Mouse (Mus musculus) CH12.LX (cell line): ENCODE measurements around the gene Itpr1. TPM values are rescaled to one million over a fixed set of nuclear protein-coding genes. Genes with fewer than 3 reads are reported as not detected.
A peak's percentile ranks its signal among the peaks of the same experiment; 100 is the strongest.

Source experiments
- DNase-seq: peaks from one replicate; pipeline ENCODE4 v3.0.0-alpha.2; 2013; ENCODE audit errors: extremely low read depth
- H3K27ac ChIP-seq: 2 replicates; pipeline ENCODE4 v1.5.1; 2012; ENCODE audit warnings: low read depth, mild to moderate bottlenecking, control low read depth, moderate library complexity; ENCODE audit not compliant: insufficient read depth
- H3K27me3 ChIP-seq: replicated peaks from 2 replicates; pipeline ENCODE3; 2012; ENCODE audit warnings: inconsistent platforms
- H3K36me3 ChIP-seq, 2 experiments: replicated peaks in 1 of 2; 2 replicates each; pipeline versions ENCODE3 to v1.6.1; 2012; ENCODE audit warnings: inconsistent platforms in 1 of 2, low read length in 1 of 2, mild to moderate bottlenecking in 1 of 2, mixed read lengths in 1 of 2, moderate library complexity in 1 of 2; ENCODE audit not compliant: control insufficient read depth in 1 of 2, insufficient read depth in 1 of 2
- H3K4me1 ChIP-seq, 2 experiments: 2 replicates each; pipeline ENCODE4 v1.6.1; 2012; ENCODE audit warnings: inconsistent platforms in 1 of 2, moderate library complexity in 1 of 2; ENCODE audit not compliant: insufficient read depth in 2 of 2, control insufficient read depth in 1 of 2
- H3K4me2 ChIP-seq: 2 replicates; pipeline ENCODE4 v1.6.1; 2012; ENCODE audit warnings: low read depth, mild to moderate bottlenecking, control low read depth; ENCODE audit not compliant: poor library complexity, insufficient read depth, severe bottlenecking
- H3K4me3 ChIP-seq, 3 experiments: fragments of 150-350 bp in 1 of 3; sonication (generic) in 1 of 3; replicated peaks in 1 of 3; 2 replicates each; pipeline versions ENCODE3 to v1.5.1; 2011 to 2012; ENCODE audit warnings: low read depth in 2 of 3, low read length in 2 of 3, mild to moderate bottlenecking in 2 of 3, moderate library complexity in 2 of 3, control low read depth in 1 of 3, improper control_type of control experiment in 1 of 3, inconsistent platforms in 1 of 3, mixed read lengths in 1 of 3; ENCODE audit not compliant: poor library complexity in 1 of 3
- H3K79me2 ChIP-seq: replicated peaks from 2 replicates; pipeline ENCODE4 v1.6.1; 2012; ENCODE audit warnings: mild to moderate bottlenecking, moderate library complexity; ENCODE audit not compliant: control insufficient read depth, poor library complexity, insufficient read depth, severe bottlenecking; ENCODE audit errors: extremely low read depth
- H3K9ac ChIP-seq: 2 replicates; pipeline ENCODE4 v1.6.1; 2012; ENCODE audit warnings: low read depth, mild to moderate bottlenecking, control low read depth, moderate library complexity; ENCODE audit not compliant: insufficient read depth
- H3K9me3 ChIP-seq: replicated peaks from 2 replicates; pipeline ENCODE3; 2012; ENCODE audit warnings: low read length, inconsistent platforms, mixed read lengths
- BHLHE40 ChIP-seq: IDR thresholded peaks from 2 replicates; pipeline ENCODE4 v1.6.1; 2011; ENCODE audit warnings: mild to moderate bottlenecking, low read depth, low read length, improper control_type of control experiment
- CTCF ChIP-seq, 2 experiments: IDR thresholded peaks in 1 of 2; conservative IDR thresholded peaks in 1 of 2; 2 replicates each; pipeline ENCODE4 v1.5.1; 2011 to 2012; ENCODE audit warnings: low read depth in 2 of 2, low read length in 2 of 2, improper control_type of control experiment in 1 of 2, inconsistent platforms in 1 of 2, mild to moderate bottlenecking in 1 of 2, moderate library complexity in 1 of 2
- GABPA ChIP-seq: IDR thresholded peaks from 2 replicates; pipeline ENCODE4 v1.6.1; 2012; ENCODE audit warnings: low read depth, low read length, improper control_type of control experiment, inconsistent platforms; ENCODE audit not compliant: insufficient replicate concordance
- HCFC1 ChIP-seq: IDR thresholded peaks from 2 replicates; pipeline ENCODE4 v1.6.1; 2012; ENCODE audit warnings: low read depth, mild to moderate bottlenecking, inconsistent platforms, low read length, improper control_type of control experiment
- IRF4 ChIP-seq: IDR thresholded peaks from 2 replicates; pipeline ENCODE4 v1.6.1; 2014; ENCODE audit warnings: low read depth, mild to moderate bottlenecking, inconsistent platforms, low read length, improper control_type of control experiment
- JUND ChIP-seq: conservative IDR thresholded peaks from 2 replicates; pipeline ENCODE4 v1.6.1; 2011; ENCODE audit warnings: low read depth, low read length, improper control_type of control experiment
- MAZ ChIP-seq: IDR thresholded peaks from 2 replicates; pipeline ENCODE4 v1.6.1; 2012; ENCODE audit warnings: low read depth, mild to moderate bottlenecking, inconsistent platforms, low read length, improper control_type of control experiment, moderate library complexity
- NELFE ChIP-seq: IDR thresholded peaks from 2 replicates; pipeline ENCODE4 v1.6.1; 2011; ENCODE audit warnings: low read depth, low read length, improper control_type of control experiment
- NRF1 ChIP-seq: IDR thresholded peaks from 2 replicates; pipeline ENCODE4 v1.6.1; 2014; ENCODE audit warnings: low read depth, mild to moderate bottlenecking, inconsistent platforms, low read length, improper control_type of control experiment, moderate library complexity
- RCOR1 ChIP-seq: conservative IDR thresholded peaks from 2 replicates; pipeline ENCODE4 v1.6.1; 2012; ENCODE audit warnings: low read depth, mild to moderate bottlenecking, inconsistent platforms, low read length, improper control_type of control experiment
- SIN3A ChIP-seq: IDR thresholded peaks from 2 replicates; pipeline ENCODE4 v1.6.1; 2012; ENCODE audit warnings: low read length, improper control_type of control experiment, inconsistent platforms
- UBTF ChIP-seq: IDR thresholded peaks from 2 replicates; pipeline ENCODE4 v1.6.1; 2012; ENCODE audit warnings: low read depth, mild to moderate bottlenecking, inconsistent platforms, low read length, improper control_type of control experiment, moderate library complexity
- USF1 ChIP-seq: IDR thresholded peaks from 2 replicates; pipeline ENCODE4 v1.6.1; 2014; ENCODE audit warnings: low read depth, mild to moderate bottlenecking, inconsistent platforms, low read length, improper control_type of control experiment
- USF2 ChIP-seq: conservative IDR thresholded peaks from 2 replicates; pipeline ENCODE4 v1.6.1; 2011; ENCODE audit warnings: low read depth, low read length, improper control_type of control experiment
- ZMIZ1 ChIP-seq: IDR thresholded peaks from 2 replicates; pipeline ENCODE4 v1.6.1; 2012; ENCODE audit warnings: low read depth, mild to moderate bottlenecking, inconsistent platforms, low read length, improper control_type of control experiment
- dilution Hi-C: fragments of 300-500 bp; cut with MboI; formaldehyde crosslinking; loops from 2 replicates; pipeline ENCODE4 v1.14.3; 2020; ENCODE audit warnings: low sequenced_read_pairs; ENCODE audit not compliant: extremely low pct_unique_long_range_greater_than_20kb, extremely low pct_ligation_motif_present
- in situ Hi-C: fragments of 300-500 bp; cut with MboI; formaldehyde crosslinking; loops from 3 replicates; pipeline ENCODE4 v1.14.3; 2019; ENCODE audit warnings: low sequenced_read_pairs, low pct_ligation_motif_present, low pct_unique_long_range_greater_than_20kb, mixed read lengths
- polyA plus RNA-seq: library from polyadenylated mRNA; unstranded; fragments of >175 nt; gene quantifications from 2 replicates; pipeline ENCODE4 v1.2.1, GENCODE M21; 2012; ENCODE audit warnings: low read depth; ENCODE audit not compliant: insufficient read length
- total RNA-seq, 2 experiments: library from RNA; depleted of rRNA; stranded (reverse); fragments of 300-350 nt in 1 of 2; fragments of >200 nt in 1 of 2; gene quantifications; 2 replicates each; pipeline ENCODE4 v1.2.3; 2012 to 2014

Gene Itpr1
- total and polyA plus RNA-seq, 3 experiments: 42.8 to 73.1 (median 53.4) TPM

GRCm38 (mm10) chr6:108259671-108260070, 46.8 kb downstream of the Itpr1 start:
- Histone ChIP-seq H3K4me1 (peaks cover 13 to 82% of the 10 kb centered on the region in 2 experiments; a peak in 3 of 4 replicates), H3K9ac (peak overlapping the region; percentile 60), H3K4me2 (peak overlapping the region; percentile 84), H3K36me3 (peaks cover 0 to 38% of the 10 kb centered on the region in 2 experiments), H3K27me3 (no peaks in the 10 kb centered on the region), H3K79me2 (peaks cover 49% of the 10 kb centered on the region), H3K9me3 (no peaks in the 10 kb centered on the region), H3K4me3 (no peak overlapping the region), H3K27ac (no peak overlapping the region)
- dilution Hi-C loops: no loop called here
- no peak for DNase-seq
- TF ChIP-seq NELFE (no peak), IRF4 (no peak), SIN3A (no peak; the same call in 1 of the 2 replicates), BHLHE40 (no peak), UBTF (no peak), MAZ (no peak)
- in situ Hi-C loops: no loop called here

DNA sequence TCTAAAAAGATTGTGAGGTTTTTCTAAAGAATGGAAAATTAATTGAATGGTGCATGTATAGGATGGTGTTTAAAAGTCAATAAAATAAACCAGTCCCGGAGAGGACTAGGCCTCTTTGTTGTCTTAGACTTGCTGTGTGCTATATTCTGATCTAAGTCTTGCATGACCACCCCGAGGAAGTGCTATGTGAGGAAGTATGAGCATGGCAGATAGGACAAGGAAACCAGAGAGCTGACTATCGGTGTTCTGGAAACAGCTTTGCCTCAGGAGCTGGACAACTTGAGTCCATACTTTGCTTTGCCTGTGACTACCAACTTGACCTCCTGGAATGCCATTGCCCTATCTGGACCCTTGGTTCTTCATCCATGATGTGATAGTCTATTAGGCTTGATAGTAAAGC, 48.6 kb downstream of the Itpr1 start:
- Histone ChIP-seq H3K9ac (no peak overlapping the region), H3K27ac (no peak overlapping the region), H3K79me2 (peaks cover 44% of the 10 kb centered on the region), H3K4me1 (peaks cover 13 to 69% of the 10 kb centered on the region in 2 experiments; a peak in 3 of 4 replicates), H3K36me3 (peaks cover 0 to 32% of the 10 kb centered on the region in 2 experiments), H3K27me3 (no peaks in the 10 kb centered on the region), H3K9me3 (no peaks in the 10 kb centered on the region), H3K4me3 (no peak overlapping the region), H3K4me2 (no peak overlapping the region)
- in situ Hi-C loops: no loop called here
- TF ChIP-seq GABPA (no peak), NRF1 (no peak), ZMIZ1 (no peak), RCOR1 (no peak), HCFC1 (no peak), CTCF (conservative IDR thresholded peaks at IDR 0.05 in 1 of 2, IDR thresholded peaks at IDR 0.05 in 1 of 2; ENCODE audit: low read depth in 2 of 2, low read length in 2 of 2) (no peak), JUND (no peak), USF1 (no peak), USF2 (no peak), BHLHE40 (no peak)
- dilution Hi-C loops: no loop called here
- DNase-seq: no peak
